Mouse (Mus musculus): ENCODE results near the gene Eif3m. TPM values are rescaled to one million over a fixed set of nuclear protein-coding genes. Genes with fewer than 3 reads are reported as not detected.
A peak's percentile ranks its signal among the peaks of the same experiment; 100 is the strongest.
"Not testable (repeated sequence)": the region's sequence is repeated elsewhere in the genome, so short reads cannot be mapped to it uniquely, and the experiment has no call there.

Eif3m gene
- 10 to 100 TPM; 84.1 to 90.8 TPM for total RNA-seq (2021)
- long read RNA-seq, experiment 1, transcript Eif3m-201 (11 exons, 1,283 nt), result major isoform, 73 of 79 reads
- long read RNA-seq, experiment 1, partial matches to known transcripts, result 3 of 79 reads
- long read RNA-seq, experiment 1, other reads (novel, unspliced or antisense), result 3 of 79 reads
- long read RNA-seq, experiment 2, transcript Eif3m-201 (11 exons, 1,283 nt), result major isoform, 59 of 69 reads
- long read RNA-seq, experiment 2, partial matches to known transcripts, result 4 of 69 reads
- long read RNA-seq, experiment 2, other reads (novel, unspliced or antisense), result 5 of 69 reads

- peak; percentile 94 for DNase-seq (ENCODE audit: low spot score in 2 of 2)
Measured at GRCm38 (mm10) chr2:105016967-105017287, at the start of gene Eif3m. Eif3m (minus strand) TSS chr2:105017080.

DNA sequence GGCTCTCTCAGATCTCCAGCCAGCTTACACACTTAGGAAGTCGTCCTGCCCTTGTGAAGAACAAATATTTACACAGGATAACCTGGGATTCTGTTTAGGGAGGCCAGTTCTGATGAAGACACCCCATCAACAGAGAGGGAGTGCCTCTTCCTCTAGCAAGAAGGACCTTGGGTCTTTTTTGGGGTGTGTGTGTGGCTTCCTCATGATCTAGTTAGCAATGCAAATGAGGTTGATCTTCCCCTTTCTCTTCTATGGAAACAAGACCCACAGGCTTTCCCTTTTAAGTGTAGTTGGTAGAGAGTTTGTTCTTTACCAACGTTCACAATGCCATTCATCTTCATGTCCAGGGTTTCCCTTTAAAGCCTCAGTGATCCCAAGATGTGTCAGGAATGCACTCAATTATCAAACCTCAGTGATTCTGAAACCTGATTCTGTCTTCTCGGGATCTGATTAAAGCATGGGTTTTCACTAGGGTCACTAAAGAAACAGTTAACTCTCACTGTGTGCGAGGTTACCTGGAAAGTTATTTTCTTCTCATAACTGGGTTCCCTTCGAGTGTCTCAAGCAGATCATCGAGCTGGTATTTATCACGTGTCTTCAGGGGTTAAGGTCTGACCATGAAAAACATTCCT, 46.0 kb upstream of the Eif3m start:
- no peak for DNase-seq (ENCODE audit: low spot score in 2 of 2)

DNA sequence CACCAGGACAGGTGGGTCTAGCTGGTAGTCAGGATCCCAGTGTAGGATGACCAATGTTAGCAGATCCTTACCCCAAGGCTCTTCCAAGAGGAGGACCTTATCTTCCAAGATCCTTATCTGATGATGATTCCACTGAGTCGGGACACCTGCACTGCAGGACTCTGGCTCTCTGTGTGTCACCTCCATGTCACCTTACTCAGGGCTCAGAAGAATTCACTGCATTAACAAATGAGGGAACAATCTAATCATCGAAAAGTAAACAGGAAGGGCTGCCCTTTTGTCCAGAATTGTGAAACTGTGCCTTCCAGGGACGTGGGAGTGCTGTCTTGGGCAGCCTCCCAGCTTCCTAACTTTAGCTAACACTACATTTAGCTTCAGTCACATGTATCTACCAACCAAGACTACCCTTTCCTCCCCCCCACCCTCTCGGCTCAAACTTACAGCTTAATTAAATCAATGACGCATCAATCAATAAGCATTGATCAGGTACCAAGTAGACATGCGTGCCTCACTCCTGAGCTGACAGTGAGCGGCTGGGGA, 41.8 kb upstream of the Eif3m start:
- peak; percentile 5 to 16 for DNase-seq (ENCODE audit: low spot score in 2 of 2)

- no peak for DNase-seq (ENCODE audit: low spot score in 2 of 2)
Measured at GRCm38 (mm10) chr2:105055529-105055928, 38.6 kb upstream of the Eif3m start.

- DNase-seq (ENCODE audit: low spot score in 2 of 2), result no peak
Measured at GRCm38 (mm10) chr2:105048301-105048700, 31.4 kb upstream of the Eif3m start.

DNA sequence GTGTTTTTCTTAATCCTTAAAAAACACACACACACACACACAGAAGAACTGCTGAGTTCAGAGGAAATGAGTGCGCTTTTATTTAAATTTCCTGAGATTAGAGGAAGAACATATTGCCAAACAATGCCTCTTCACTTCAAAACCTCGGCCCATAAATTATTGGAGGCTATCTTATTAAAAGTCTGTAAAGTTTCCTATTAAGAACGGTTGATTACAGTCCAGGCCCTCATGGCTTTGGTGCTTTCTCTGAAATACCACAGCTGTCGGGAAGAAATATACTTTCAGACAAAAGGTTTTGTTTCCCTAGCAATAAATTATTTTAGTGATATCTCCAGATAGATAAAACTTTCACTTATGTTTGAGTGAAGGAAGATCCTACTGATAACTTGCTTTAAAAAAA, 26.3 kb upstream of the Eif3m start:
- DNase-seq (ENCODE audit: low spot score in 2 of 2), result no peak

- no peak for DNase-seq (ENCODE audit: low spot score in 2 of 2)
Measured at GRCm38 (mm10) chr2:105040859-105041258, 24.0 kb upstream of the Eif3m start.

GRCm38 (mm10) chr2:105038879-105039278, 22.0 kb upstream of the Eif3m start:
- no peak for DNase-seq (ENCODE audit: low spot score in 2 of 2)

DNA sequence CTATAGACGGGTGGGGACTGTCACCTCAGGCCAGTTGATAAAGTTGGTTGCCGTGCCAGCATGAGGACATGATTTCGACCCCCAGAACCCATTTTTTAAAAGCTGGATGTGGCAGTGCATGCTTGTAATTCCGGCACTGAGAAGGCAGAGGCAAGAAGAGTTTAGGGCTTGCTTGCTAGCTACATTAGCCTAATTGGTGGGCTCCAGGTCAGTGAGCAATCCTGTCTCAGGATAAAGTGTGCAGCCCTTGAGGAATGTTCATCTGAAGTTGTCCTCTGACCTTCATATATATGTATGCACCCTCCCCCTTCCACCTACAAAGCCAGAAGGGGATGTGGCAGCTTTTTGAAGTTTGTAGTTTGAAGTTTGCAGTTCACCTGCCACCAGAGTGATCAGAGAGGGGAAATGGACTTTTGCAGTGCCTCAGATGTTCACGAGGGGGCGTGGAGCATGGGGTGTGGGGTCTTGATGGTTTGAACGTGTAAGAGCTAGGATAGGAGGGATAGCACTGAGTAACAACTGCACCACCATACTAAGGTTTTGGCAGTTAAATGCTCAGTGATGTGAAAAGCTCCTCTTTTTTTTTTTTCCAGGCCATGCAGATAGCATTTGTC, 21.2 kb upstream of the Eif3m start:
- DNase-seq (ENCODE audit: low spot score in 2 of 2), result no peak

GRCm38 (mm10) chr2:105036401-105037070, 19.7 kb upstream of the Eif3m start:
- no peak for DNase-seq (ENCODE audit: low spot score in 2 of 2)

- DNase-seq (ENCODE audit: low spot score in 2 of 2), result no peak
Measured at GRCm38 (mm10) chr2:105035985-105036384, 19.1 kb upstream of the Eif3m start.

DNA sequence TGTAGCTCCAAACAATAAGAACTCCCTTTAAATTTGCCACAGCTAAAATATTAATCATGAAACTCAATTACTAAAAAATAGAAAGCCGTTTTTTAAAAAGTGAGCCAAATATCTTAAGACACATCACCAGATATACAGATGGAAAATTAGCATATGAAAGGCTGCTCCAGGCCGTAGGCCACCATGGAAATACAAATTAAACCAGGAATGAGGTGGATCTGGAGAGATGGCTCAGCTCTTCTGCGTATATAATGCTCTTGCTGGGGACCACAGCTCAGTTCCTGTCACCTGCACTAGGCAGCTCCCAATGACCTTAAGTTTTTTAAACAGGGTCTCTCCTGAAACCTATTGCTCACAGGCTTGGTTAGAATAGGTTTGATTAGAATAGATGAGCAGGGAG, 17.2 kb upstream of the Eif3m start:
- DNase-seq (ENCODE audit: low spot score in 2 of 2), result no peak

DNA sequence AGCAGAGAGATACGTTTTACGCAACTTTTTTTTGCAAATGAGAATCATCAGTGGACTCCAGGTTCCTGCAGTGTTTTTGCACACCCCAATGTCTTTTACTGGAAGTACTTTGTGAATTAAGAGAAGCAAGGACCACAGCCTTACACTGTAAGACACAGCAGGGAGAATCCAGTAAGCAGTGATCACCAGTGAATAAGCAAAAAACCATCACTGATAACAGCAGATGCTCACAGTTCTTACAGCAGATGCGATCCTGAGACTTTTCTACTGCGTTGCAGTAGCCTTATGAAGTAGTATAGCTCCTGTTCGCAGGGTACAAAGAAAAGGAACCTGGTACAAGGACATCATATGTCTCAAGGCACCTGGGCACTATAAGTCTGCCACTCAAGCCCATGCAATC, 13.6 kb upstream of the Eif3m start:
- no peak for DNase-seq (ENCODE audit: low spot score in 2 of 2)

- no peak for DNase-seq (ENCODE audit: low spot score in 2 of 2)
Measured at GRCm38 (mm10) chr2:105028806-105029205, 11.9 kb upstream of the Eif3m start.

DNA sequence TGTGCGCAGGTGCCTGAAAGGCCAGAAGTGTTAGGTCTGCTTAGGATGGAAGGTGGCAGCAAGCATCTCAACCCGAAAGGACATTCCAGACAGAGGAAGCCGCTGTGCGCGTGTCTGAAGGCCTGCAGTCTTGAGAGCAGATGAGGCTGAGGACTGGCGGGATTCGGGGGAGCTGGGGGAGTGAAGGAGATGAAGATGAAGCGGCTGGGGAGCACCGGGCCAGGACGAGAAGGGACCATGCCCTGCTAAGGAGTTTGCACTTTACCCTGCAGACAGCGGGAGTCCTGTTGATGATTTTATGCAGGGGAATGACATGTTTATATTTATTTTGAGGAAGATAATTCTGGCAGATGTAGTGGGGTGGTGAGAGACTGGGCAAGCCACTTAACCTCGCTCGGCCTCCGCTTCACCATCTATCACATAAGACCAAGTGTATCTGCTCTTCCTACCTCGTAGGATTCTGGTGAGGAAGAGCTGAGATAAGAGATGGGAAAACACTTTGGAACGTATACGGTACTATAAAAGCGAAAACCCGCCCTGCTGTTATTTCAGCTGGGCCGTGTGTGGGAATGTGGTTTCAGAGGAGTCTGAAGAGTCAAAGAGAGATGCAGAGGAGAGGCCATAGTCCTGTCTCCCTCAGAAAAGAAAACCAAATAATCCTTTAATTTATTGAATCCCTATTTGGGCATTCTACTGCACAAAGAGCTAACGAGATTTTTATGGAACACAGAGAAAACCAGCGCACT, 10.2 kb upstream of the Eif3m start:
- no peak for DNase-seq (ENCODE audit: low spot score in 2 of 2)

GRCm38 (mm10) chr2:105025610-105026009, 8.7 kb upstream of the Eif3m start:
- DNase-seq (ENCODE audit: low spot score in 2 of 2), result not testable (repeated sequence)

GRCm38 (mm10) chr2:105023815-105024214, 6.9 kb upstream of the Eif3m start:
- no peak for DNase-seq (ENCODE audit: low spot score in 2 of 2)

GRCm38 (mm10) chr2:105023031-105023615, 6.2 kb upstream of the Eif3m start:
- DNase-seq (ENCODE audit: low spot score in 2 of 2), result no peak

- DNase-seq (ENCODE audit: low spot score in 2 of 2), result no peak
Measured at GRCm38 (mm10) chr2:105021836-105022235, 5.0 kb upstream of the Eif3m start.

GRCm38 (mm10) chr2:105021256-105021655, 4.4 kb upstream of the Eif3m start:
- DNase-seq (ENCODE audit: low spot score in 2 of 2), result no peak

DNA sequence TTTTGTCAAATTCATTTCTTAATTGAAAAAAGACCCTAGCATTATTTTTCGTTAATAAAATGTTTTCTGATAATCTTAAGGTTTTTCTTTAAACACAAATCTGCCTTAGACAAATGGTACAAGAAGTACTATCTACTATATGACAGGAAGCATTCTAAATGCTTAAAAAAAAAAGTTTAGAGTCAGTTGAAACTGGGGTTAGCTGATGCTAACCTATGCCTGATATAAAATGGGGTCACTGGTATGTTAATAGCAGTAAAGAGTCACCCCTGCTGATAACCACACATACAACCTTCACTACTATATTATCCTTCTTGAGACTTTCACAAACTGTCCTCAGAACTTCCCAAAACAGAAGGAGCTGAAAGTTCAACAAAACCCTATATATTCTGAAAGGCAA, 2.6 kb upstream of the Eif3m start:
- no peak for DNase-seq (ENCODE audit: low spot score in 2 of 2)
